Mouse (Mus musculus): ENCODE results near the gene Tmem50a.

DNA sequence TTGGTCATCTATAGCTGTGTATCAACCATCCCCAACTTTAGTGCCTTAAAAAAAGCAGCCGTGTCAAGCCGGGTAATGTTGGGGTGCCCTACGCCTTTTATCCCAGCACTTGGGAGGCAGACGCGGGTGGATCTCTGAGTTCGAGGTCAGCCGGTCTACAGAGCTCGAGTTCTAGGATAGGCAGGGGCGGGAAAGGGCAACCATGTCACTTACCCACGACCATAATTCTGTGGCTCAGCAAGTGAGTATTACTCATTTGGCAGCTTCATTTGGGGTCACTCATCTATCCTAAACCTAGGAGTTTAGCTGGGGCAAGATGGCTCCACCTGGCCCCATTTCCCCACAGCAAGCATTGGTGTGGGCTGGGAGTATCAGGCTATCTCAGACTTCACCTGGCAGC lies 46.8 kb downstream of the Tmem50a start:
- TF ChIP-seq POLR2A (IDR thresholded peaks at IDR 0.05; ENCODE audit: borderline replicate concordance, low read depth, low read length) (no peak), CTCF (IDR thresholded peaks at IDR 0.05; ENCODE audit: low read depth, low read length) (no peak)
